Mouse (Mus musculus): Measurements from ENCODE around the gene Kcnc2.

The Kcnc2 gene

DNA sequence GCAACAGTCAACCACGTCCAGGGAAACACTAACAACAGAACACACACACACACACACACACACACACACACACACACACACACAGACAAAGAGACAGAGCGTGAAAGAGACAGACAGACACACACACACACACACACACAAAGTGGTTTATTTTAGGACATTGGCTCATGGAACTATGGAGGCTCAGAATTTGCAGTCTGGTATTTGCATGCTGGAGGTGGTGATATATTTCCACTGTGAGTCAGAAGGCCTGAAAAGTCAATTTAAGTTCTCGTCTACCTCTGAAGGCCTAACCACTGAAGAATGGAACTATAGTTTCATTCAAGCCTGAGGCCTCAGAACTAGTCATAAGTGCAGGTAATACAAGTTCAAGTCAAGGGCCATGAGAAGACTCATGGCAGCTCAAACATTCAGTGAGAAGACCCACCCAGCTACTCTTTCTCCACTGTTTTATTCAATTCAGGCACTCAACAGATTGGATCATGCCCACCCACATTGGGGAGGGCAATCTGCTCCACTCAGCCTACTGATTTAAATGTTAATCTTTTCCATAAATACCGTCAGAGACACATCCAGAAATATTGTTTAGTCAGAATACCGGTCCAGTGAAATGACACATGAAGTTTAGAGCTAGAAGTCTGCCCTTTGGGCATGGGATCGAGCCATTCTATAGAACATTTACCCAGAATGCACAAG, 197.9 kb downstream of the Kcnc2 start:
- H3K36me3 ChIP-seq (ENCODE audit: control insufficient read depth, insufficient read depth, low read length, poor library complexity, severe bottlenecking): no peaks in the 10 kb centered on the region
- DNase-seq (ENCODE audit: low read depth, low spot score): no peak
- H3K27me3 ChIP-seq (ENCODE audit: control insufficient read depth, insufficient read depth, low read length, poor library complexity, severe bottlenecking): no peaks in the 10 kb centered on the region

DNA sequence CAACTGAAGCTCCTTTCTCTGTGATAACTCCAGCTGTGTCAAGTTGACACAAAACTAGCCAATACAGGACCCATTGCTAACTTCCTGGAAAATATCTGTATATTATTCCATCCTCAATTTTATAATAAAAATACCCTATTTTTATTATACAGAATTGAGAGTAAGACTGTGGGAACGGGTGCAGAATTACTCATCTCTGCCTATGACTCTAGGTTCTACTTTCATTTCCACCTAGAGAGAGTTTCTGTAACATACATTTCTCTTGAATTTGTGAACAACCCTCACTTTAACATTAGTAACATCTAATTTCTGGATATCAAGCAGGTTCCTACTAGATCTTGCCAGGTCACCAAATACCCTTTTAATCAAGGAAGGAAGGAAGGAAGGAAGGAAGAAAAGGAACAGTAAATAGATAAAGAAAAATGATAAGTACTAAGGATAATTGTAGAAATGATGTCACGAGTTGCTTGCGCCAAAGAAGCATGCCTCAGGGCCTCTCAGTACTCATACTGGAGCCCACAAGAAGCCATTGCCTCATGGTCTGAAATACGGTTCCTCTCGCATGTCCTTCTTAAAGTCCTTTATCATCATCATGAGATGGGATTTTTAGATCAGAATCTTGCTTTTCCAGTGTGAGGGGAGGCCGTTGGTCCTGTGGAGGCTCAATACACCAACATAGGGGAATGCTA, 203.3 kb downstream of the Kcnc2 start:
- Histone ChIP-seq H3K27me3 (ENCODE audit: control insufficient read depth, insufficient read depth, low read length, poor library complexity, severe bottlenecking) (no peaks in the 10 kb centered on the region), H3K36me3 (ENCODE audit: control insufficient read depth, insufficient read depth, low read length, poor library complexity, severe bottlenecking) (no peaks in the 10 kb centered on the region)
- no peak for DNase-seq (ENCODE audit: low read depth, low spot score)

DNA sequence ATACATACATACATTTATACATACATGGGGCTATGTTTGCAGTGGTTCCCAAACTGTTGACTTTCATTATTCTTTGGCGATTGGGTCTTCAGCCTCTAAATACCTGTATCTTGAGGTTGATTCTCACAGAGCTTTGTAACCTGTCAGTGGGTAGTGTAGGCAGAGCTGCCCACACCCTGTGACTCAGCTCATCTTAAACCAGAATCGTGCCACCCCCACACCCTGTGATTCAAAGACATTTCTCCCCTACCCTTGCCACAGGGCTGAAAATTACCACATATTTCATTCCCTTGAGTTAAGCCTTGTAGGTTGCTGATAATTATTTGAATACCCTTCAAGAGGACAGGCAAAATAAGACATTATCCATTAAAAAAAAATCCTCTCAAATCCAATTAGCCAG, 210.5 kb downstream of the Kcnc2 start:
- Histone ChIP-seq H3K27me3 (ENCODE audit: control insufficient read depth, insufficient read depth, low read length, poor library complexity, severe bottlenecking) (no peaks in the 10 kb centered on the region), H3K36me3 (ENCODE audit: control insufficient read depth, insufficient read depth, low read length, poor library complexity, severe bottlenecking) (no peaks in the 10 kb centered on the region)
- no peak for DNase-seq (ENCODE audit: low read depth, low spot score)

DNA sequence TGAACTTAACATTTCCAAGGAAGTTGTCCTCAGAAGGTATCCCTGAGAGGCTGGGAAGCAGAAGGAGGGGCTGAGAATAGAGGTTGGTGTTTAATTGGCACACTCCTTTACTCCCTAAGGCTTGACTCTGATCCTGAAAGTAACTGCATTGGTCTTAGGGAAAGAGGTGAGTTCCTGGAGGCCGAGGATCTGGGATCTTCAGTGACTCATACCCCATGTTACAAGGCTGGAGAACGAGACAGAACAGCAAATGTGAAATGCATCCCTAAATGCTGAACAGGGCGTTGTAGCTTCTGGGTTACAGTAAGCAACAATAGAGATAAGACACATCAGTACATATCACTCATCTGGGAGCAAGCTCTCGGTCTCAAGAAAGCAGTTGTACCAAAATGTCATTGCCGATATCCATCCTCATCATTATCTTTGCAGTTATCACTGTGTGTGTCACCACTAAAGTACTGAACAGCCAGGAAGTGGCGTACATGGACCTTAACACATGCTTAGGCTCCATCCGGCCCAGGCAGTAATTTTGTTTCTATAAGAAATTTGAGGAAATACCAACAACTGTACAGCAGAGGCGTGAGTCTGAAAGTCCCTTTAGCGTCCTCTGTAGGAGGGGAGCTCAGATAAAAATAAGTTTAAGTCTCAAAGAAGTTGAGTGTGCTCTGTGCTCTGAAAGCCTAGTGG, 211.1 kb downstream of the Kcnc2 start:
- H3K27me3 ChIP-seq (ENCODE audit: control insufficient read depth, insufficient read depth, low read length, poor library complexity, severe bottlenecking): no peaks in the 10 kb centered on the region
- no peaks in the 10 kb centered on the region for H3K36me3 ChIP-seq (ENCODE audit: control insufficient read depth, insufficient read depth, low read length, poor library complexity, severe bottlenecking)
- DNase-seq (ENCODE audit: low read depth, low spot score): no peak

DNA sequence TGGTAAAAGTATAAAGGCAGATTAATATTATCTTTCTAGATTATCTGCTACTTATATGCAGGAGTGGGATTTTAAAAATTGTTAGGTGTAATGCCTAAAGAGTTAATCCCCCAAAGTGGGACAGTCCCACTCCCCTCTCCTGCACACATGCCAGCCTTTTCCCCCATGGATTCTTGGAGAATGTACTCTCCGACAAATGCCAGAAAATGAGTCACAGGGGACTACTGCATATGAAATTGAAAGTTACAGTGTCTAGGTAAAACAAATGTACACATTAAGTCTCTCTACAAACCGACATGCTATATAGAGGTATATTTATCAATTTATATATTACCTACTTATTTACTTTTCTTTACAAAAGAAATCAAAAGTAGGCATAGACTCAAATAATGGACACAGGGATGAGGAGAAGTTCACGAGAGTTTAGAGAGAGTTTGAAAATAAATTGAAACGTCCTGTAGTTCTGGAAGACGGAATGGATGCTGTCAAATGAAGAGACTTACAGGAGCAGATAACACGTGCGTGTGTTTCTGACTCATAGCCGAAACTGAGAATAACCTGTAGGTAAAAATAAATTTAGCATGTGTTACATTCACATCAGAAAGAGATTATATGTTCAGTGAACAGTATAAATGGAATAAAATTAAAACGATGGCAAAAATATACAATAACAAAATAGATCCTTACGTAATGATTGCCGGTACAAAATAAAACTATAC, 213.6 kb downstream of the Kcnc2 start:
- H3K36me3 ChIP-seq (ENCODE audit: control insufficient read depth, insufficient read depth, low read length, poor library complexity, severe bottlenecking): no peaks in the 10 kb centered on the region
- no peaks in the 10 kb centered on the region for H3K27me3 ChIP-seq (ENCODE audit: control insufficient read depth, insufficient read depth, low read length, poor library complexity, severe bottlenecking)
- DNase-seq (ENCODE audit: low read depth, low spot score): no peak

DNA sequence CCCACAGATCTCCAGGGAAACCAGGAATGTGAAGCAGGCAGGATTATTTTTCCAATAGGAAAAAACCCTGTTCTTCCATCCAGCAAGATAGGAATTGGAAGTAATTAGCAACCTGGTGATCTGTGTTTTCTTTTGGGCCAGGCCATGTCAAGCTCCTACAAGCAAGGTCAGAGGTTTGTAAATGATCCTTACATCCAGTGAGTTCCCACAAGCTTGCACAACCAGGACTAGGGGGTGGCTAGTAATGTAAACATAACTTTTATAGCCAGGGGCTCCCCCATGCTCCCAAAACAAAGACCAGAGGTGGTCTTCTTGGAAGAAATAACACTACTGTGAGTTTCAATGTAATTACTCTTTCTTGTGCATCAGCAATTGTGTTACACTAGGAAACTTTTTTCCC, 214.9 kb downstream of the Kcnc2 start:
- no peaks in the 10 kb centered on the region for H3K36me3 ChIP-seq (ENCODE audit: control insufficient read depth, insufficient read depth, low read length, poor library complexity, severe bottlenecking)
- H3K27me3 ChIP-seq (ENCODE audit: control insufficient read depth, insufficient read depth, low read length, poor library complexity, severe bottlenecking): no peaks in the 10 kb centered on the region
- DNase-seq (ENCODE audit: low read depth, low spot score): no peak

DNA sequence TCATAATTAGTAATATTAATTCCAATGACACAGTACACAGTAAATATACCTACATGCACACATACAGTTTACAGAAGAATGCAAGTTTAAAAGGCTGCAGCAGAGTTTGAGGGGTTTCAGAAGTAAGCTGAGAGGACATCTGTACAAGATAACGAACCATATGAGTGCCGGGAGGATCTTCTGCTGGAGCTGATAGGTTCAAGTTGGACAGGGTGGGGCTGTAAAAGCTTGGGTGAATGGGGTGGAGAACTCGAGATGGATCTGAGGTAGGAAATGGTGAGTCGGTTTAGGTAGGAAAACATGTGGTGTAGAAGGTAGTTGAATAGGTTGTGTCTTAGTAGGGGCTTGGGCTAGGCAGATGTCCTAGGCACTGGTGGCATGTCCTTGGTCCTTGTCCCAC, 217.8 kb downstream of the Kcnc2 start:
- H3K27me3 ChIP-seq (ENCODE audit: control insufficient read depth, insufficient read depth, low read length, poor library complexity, severe bottlenecking): no peaks in the 10 kb centered on the region
- H3K36me3 ChIP-seq (ENCODE audit: control insufficient read depth, insufficient read depth, low read length, poor library complexity, severe bottlenecking): no peaks in the 10 kb centered on the region
- DNase-seq (ENCODE audit: low read depth, low spot score): no peak

Data from splenic B cell, adult 2 months (primary cell).